Mouse (Mus musculus): Measurements from ENCODE around the gene Ntrk3. TPM values are rescaled to one million over a fixed set of nuclear protein-coding genes. Genes with fewer than 3 reads are reported as not detected.

The Ntrk3 gene
- polyA plus RNA-seq, 1 experiment from 2014 or later, result 1.2 TPM

GRCm38 (mm10) chr7:78576169-78576568 lies 161.6 kb downstream of the Ntrk3 start:
- no peak overlapping the region for H3K27ac ChIP-seq (ENCODE audit: low read depth, low read length)
- no peak overlapping the region for H3K9ac ChIP-seq (ENCODE audit: low read depth, low read length)
- 23% methylated on average over 5 of the region's 5 CpGs for WGBS
- no peaks in the 10 kb centered on the region for H3K9me3 ChIP-seq (ENCODE audit: control insufficient read depth)
- ATAC-seq, result no peak
- H3K27me3 ChIP-seq (replicated peaks; ENCODE audit: control insufficient read depth, insufficient read depth, low read length), result peaks cover 50% of the 10 kb centered on the region
- no peak for TF ChIP-seq CTCF (IDR thresholded peaks at IDR 0.05; ENCODE audit: low read depth)
- H3K4me3 ChIP-seq (ENCODE audit: low read depth, low read length), result no peak overlapping the region
- H3K4me1 ChIP-seq (replicated peaks; ENCODE audit: control insufficient read depth, insufficient read depth, low read length), result no peaks in the 10 kb centered on the region
- H3K4me2 ChIP-seq (replicated peaks; ENCODE audit: low read depth), result 0 out of 2 replicates have a peak overlapping the region, but pooled peaks have one; percentile 30
- no peaks in the 10 kb centered on the region for H3K36me3 ChIP-seq (ENCODE audit: control insufficient read depth, insufficient read depth)

GRCm38 (mm10) chr7:78575556-78575955 lies 162.3 kb downstream of the Ntrk3 start:
- H3K36me3 ChIP-seq (ENCODE audit: control insufficient read depth, insufficient read depth), result no peaks in the 10 kb centered on the region
- no peak overlapping the region for H3K4me2 ChIP-seq (replicated peaks; ENCODE audit: low read depth)
- H3K27me3 ChIP-seq (replicated peaks; ENCODE audit: control insufficient read depth, insufficient read depth, low read length), result peaks cover 50% of the 10 kb centered on the region
- no peak overlapping the region for H3K4me3 ChIP-seq (ENCODE audit: low read depth, low read length)
- no peak for TF ChIP-seq CTCF (IDR thresholded peaks at IDR 0.05; ENCODE audit: low read depth)
- H3K27ac ChIP-seq (ENCODE audit: low read depth, low read length), result no peak overlapping the region
- no peak for ATAC-seq
- H3K4me1 ChIP-seq (replicated peaks; ENCODE audit: control insufficient read depth, insufficient read depth, low read length), result no peaks in the 10 kb centered on the region
- WGBS, result 27% methylated on average over 3 of the region's 3 CpGs
- H3K9ac ChIP-seq (ENCODE audit: low read depth, low read length), result no peak overlapping the region
- no peaks in the 10 kb centered on the region for H3K9me3 ChIP-seq (ENCODE audit: control insufficient read depth)

- Histone ChIP-seq H3K4me1 (replicated peaks; ENCODE audit: control insufficient read depth, insufficient read depth, low read length) (no peaks in the 10 kb centered on the region), H3K9me3 (ENCODE audit: control insufficient read depth) (no peaks in the 10 kb centered on the region), H3K36me3 (ENCODE audit: control insufficient read depth, insufficient read depth) (no peaks in the 10 kb centered on the region), H3K4me2 (replicated peaks; ENCODE audit: low read depth) (no peak overlapping the region), H3K27ac (ENCODE audit: low read depth, low read length) (no peak overlapping the region), H3K4me3 (ENCODE audit: low read depth, low read length) (no peak overlapping the region), H3K9ac (ENCODE audit: low read depth, low read length) (no peak overlapping the region), H3K27me3 (replicated peaks; ENCODE audit: control insufficient read depth, insufficient read depth, low read length) (peaks cover 12% of the 10 kb centered on the region; the same call in 1 of the 2 replicates)
- 77% methylated on average over 2 of the region's 2 CpGs for WGBS
- ATAC-seq, result no peak
- no peak for TF ChIP-seq CTCF (IDR thresholded peaks at IDR 0.05; ENCODE audit: low read depth)
Observed at GRCm38 (mm10) chr7:78571196-78571595, 166.6 kb downstream of the Ntrk3 start.

GRCm38 (mm10) chr7:78569255-78569618 lies 168.6 kb downstream of the Ntrk3 start:
- Histone ChIP-seq H3K4me1 (replicated peaks; ENCODE audit: control insufficient read depth, insufficient read depth, low read length) (no peaks in the 10 kb centered on the region), H3K9ac (ENCODE audit: low read depth, low read length) (no peak overlapping the region), H3K27me3 (replicated peaks; ENCODE audit: control insufficient read depth, insufficient read depth, low read length) (no peaks in the 10 kb centered on the region), H3K36me3 (ENCODE audit: control insufficient read depth, insufficient read depth) (no peaks in the 10 kb centered on the region), H3K27ac (ENCODE audit: low read depth, low read length) (no peak overlapping the region), H3K4me2 (replicated peaks; ENCODE audit: low read depth) (0 out of 2 replicates have a peak overlapping the region, but pooled peaks have one; percentile 1), H3K4me3 (ENCODE audit: low read depth, low read length) (no peak overlapping the region), H3K9me3 (ENCODE audit: control insufficient read depth) (no peaks in the 10 kb centered on the region)
- no peak for ATAC-seq
- WGBS, result 13% methylated on average over 5 of the region's 5 CpGs
- TF ChIP-seq CTCF (IDR thresholded peaks at IDR 0.05; ENCODE audit: low read depth), result no peak

- no peak overlapping the region for H3K4me3 ChIP-seq (ENCODE audit: low read depth, low read length)
Observed at GRCm38 (mm10) chr7:78568411-78569254, 169.2 kb downstream of the Ntrk3 start.

GRCm38 (mm10) chr7:78566617-78567016 lies 171.2 kb downstream of the Ntrk3 start:
- ATAC-seq, result no peak

More at GRCm38 (mm10) chr7:78568411-78569254, 169.2 kb downstream of the Ntrk3 start:
- H3K36me3 ChIP-seq (ENCODE audit: control insufficient read depth, insufficient read depth), result no peaks in the 10 kb centered on the region
- H3K4me2 ChIP-seq (replicated peaks; ENCODE audit: low read depth), result peak overlapping the region; percentile 1; the same call in 1 of the 2 replicates
- H3K9me3 ChIP-seq (ENCODE audit: control insufficient read depth), result no peaks in the 10 kb centered on the region
- H3K9ac ChIP-seq (ENCODE audit: low read depth, low read length), result no peak overlapping the region
- no peaks in the 10 kb centered on the region for H3K4me1 ChIP-seq (replicated peaks; ENCODE audit: control insufficient read depth, insufficient read depth, low read length)
- TF ChIP-seq CTCF (IDR thresholded peaks at IDR 0.05; ENCODE audit: low read depth), result peak; percentile 87
- H3K27me3 ChIP-seq (replicated peaks; ENCODE audit: control insufficient read depth, insufficient read depth, low read length), result no peaks in the 10 kb centered on the region
- no peak overlapping the region for H3K27ac ChIP-seq (ENCODE audit: low read depth, low read length)
- ATAC-seq, result no peak
- WGBS, result 17% methylated on average over 16 of the region's 16 CpGs

More at GRCm38 (mm10) chr7:78566617-78567016, 171.2 kb downstream of the Ntrk3 start:
- H3K4me3 ChIP-seq (ENCODE audit: low read depth, low read length), result no peak overlapping the region
- 55% methylated on average over 3 of the region's 3 CpGs for WGBS
- no peaks in the 10 kb centered on the region for H3K36me3 ChIP-seq (ENCODE audit: control insufficient read depth, insufficient read depth)
- no peak overlapping the region for H3K9ac ChIP-seq (ENCODE audit: low read depth, low read length)
- no peak overlapping the region for H3K27ac ChIP-seq (ENCODE audit: low read depth, low read length)
- H3K9me3 ChIP-seq (ENCODE audit: control insufficient read depth), result no peaks in the 10 kb centered on the region
- no peak overlapping the region for H3K4me2 ChIP-seq (replicated peaks; ENCODE audit: low read depth)
- no peaks in the 10 kb centered on the region for H3K4me1 ChIP-seq (replicated peaks; ENCODE audit: control insufficient read depth, insufficient read depth, low read length)
- peak; percentile 76 for TF ChIP-seq CTCF (IDR thresholded peaks at IDR 0.05; ENCODE audit: low read depth)
- no peaks in the 10 kb centered on the region for H3K27me3 ChIP-seq (replicated peaks; ENCODE audit: control insufficient read depth, insufficient read depth, low read length)

Data from intestine, postnatal 0 days (tissue).